Mouse (Mus musculus) fat pad, adult 2 months (tissue): Measurements from ENCODE around the gene Phka1.

Experiments
- DNase-seq: peaks from one replicate; pipeline ENCODE4 v3.0.0-alpha.2; 2011; ENCODE audit warnings: low read depth, low spot score; ENCODE audit errors: extremely low read depth

Gene Phka1

GRCm38 (mm10) chrX:102476784-102477183 lies 167.3 kb downstream of the Phka1 start:
- no peak for DNase-seq

- DNase-seq = no peak
Observed at GRCm38 (mm10) chrX:102475555-102475954, 168.5 kb downstream of the Phka1 start.
